Mouse (Mus musculus) G1E (cell line): Measurements from ENCODE around the gene Cirbp. TPM values are rescaled to one million over a fixed set of nuclear protein-coding genes. Genes with fewer than 3 reads are reported as not detected.
A peak's percentile ranks its signal among the peaks of the same experiment; 100 is the strongest.

Experiments used
- ATAC-seq: 2 replicates; pipeline ENCODE4 v1.8.0; 2016; ENCODE audit warnings: mild to moderate bottlenecking; ENCODE audit not compliant: insufficient number of reproducible peaks, poor library complexity, low FRiP score, severe bottlenecking; ENCODE audit errors: extremely low read depth
- DNase-seq: peaks from one replicate; pipeline ENCODE4 v3.0.0; 2012; ENCODE audit warnings: low spot score
- H3K27me3 ChIP-seq: 2 replicates; pipeline ENCODE4 v1.6.1; 2012; ENCODE audit warnings: mild to moderate bottlenecking, low read length, inconsistent platforms; ENCODE audit not compliant: insufficient read depth
- H3K36me3 ChIP-seq: replicated peaks from 2 replicates; pipeline ENCODE3; 2012; ENCODE audit warnings: mild to moderate bottlenecking, inconsistent platforms
- H3K4me1 ChIP-seq: 2 replicates; pipeline ENCODE4 v1.6.1; 2012; ENCODE audit warnings: low read depth, low read length, inconsistent platforms, mixed read lengths; ENCODE audit not compliant: insufficient read depth
- H3K4me3 ChIP-seq: 2 replicates; pipeline ENCODE4 v1.5.1; 2012; ENCODE audit warnings: low read depth, mild to moderate bottlenecking, inconsistent platforms, low read length, moderate library complexity, mixed read lengths
- H3K9me3 ChIP-seq: replicated peaks from 2 replicates; pipeline ENCODE4 v1.6.1; 2012; ENCODE audit warnings: inconsistent platforms
- CTCF ChIP-seq: IDR thresholded peaks from 2 replicates; pipeline ENCODE4 v1.5.1; 2012; ENCODE audit warnings: low read depth, low read length, inconsistent platforms, mixed read lengths
- GATA1 ChIP-seq: IDR thresholded peaks from 2 replicates; pipeline ENCODE4 v1.6.1; 2012; ENCODE audit warnings: borderline replicate concordance, low read length, inconsistent platforms, mixed read lengths
- GATA2 ChIP-seq: IDR thresholded peaks from 2 replicates; pipeline ENCODE4 v1.6.1; 2012; ENCODE audit warnings: low read depth, low read length, inconsistent platforms, borderline replicate concordance
- POLR2AphosphoS5 ChIP-seq: IDR thresholded peaks from 2 replicates; pipeline ENCODE4 v1.6.1; 2012; ENCODE audit warnings: low read depth, low read length, inconsistent platforms; ENCODE audit not compliant: insufficient replicate concordance
- TAL1 ChIP-seq: conservative IDR thresholded peaks from 2 replicates; pipeline ENCODE4 v1.6.1; 2012; ENCODE audit warnings: low read depth, low read length, inconsistent platforms, mixed read lengths
- polyA plus RNA-seq: library from polyadenylated mRNA; stranded (reverse); fragments of >175 nt; gene quantifications from 2 replicates; pipeline ENCODE4 v1.2.3, GENCODE M21; 2012
- total RNA-seq, 2 experiments: library from RNA; stranded (forward) in 1 of 2; stranded (reverse) in 1 of 2; fragments of 200-1000 nt in 1 of 2; fragments of >200 nt in 1 of 2; fragmentation: Nextera tagmentation in 1 of 2; gene quantifications; 2 replicates each; pipeline ENCODE4 v1.2.3; 2014 to 2017

Cirbp gene
- total and polyA plus RNA-seq, 3 experiments = 21.2 to 45.2 (median 34.8) TPM

DNA sequence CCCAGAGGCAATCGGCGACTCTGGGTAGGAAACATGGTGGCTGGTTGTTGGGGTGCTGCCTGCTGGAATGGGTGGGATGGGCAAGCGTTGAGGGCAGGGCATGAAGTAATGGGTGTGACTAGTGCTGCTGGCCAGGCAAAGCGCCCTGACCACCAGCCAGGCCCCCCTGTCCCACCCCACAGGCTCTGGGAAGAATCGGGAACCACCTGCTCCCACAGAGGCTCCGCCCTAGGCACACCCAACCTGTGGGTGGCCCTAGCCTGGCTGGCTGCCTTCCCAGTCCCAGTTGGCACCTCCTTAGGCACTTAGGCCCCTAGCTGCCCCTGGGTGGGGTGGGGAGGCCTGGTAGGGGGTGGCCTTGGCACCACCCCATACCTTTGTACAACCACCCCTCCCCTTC is 19.9 kb upstream of the Cirbp start:
- Histone ChIP-seq H3K4me3 (peak overlapping the region; percentile 58; the same call in 1 of the 2 replicates), H3K27me3 (no peaks in the 10 kb centered on the region), H3K36me3 (peaks cover 58% of the 10 kb centered on the region), H3K9me3 (no peaks in the 10 kb centered on the region), H3K4me1 (peaks cover 70% of the 10 kb centered on the region)
- ATAC-seq (no peak), DNase-seq (no peak)
- no peak for TF ChIP-seq GATA2
- TF ChIP-seq CTCF = no peak
- no peak for TF ChIP-seq TAL1
- TF ChIP-seq GATA1 = no peak
- no peak for TF ChIP-seq POLR2AphosphoS5

DNA sequence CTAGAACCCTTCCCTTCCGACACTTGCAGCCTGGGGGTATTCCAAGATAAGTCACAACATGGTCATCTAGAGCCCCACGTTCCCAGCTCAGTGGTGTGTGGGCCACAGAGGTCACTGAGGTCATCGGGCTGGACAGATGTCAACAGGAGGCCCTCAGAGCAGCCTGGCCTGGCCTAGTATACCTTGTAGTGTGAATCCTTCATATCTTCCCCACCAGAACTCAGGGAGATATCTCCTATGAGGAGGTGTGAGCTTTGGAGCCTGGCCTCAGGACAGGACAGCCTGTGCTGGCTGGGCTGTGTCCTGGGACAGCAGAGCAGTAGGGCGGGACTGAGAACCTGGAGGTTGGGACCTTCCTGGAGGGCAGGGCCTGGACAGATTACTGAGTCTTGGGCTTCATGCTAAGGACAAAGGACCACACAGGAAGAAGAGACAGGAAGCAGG is 19.2 kb upstream of the Cirbp start:
- Histone ChIP-seq H3K36me3 (peaks cover 65% of the 10 kb centered on the region), H3K9me3 (no peaks in the 10 kb centered on the region), H3K4me3 (peak overlapping the region; percentile 94; the same call in 1 of the 2 replicates), H3K4me1 (peaks cover 70% of the 10 kb centered on the region), H3K27me3 (no peaks in the 10 kb centered on the region)
- DNase-seq (no peak), ATAC-seq (no peak)
- TF ChIP-seq CTCF (no peak), GATA1 (no peak), TAL1 (no peak), GATA2 (no peak), POLR2AphosphoS5 (no peak)

DNA sequence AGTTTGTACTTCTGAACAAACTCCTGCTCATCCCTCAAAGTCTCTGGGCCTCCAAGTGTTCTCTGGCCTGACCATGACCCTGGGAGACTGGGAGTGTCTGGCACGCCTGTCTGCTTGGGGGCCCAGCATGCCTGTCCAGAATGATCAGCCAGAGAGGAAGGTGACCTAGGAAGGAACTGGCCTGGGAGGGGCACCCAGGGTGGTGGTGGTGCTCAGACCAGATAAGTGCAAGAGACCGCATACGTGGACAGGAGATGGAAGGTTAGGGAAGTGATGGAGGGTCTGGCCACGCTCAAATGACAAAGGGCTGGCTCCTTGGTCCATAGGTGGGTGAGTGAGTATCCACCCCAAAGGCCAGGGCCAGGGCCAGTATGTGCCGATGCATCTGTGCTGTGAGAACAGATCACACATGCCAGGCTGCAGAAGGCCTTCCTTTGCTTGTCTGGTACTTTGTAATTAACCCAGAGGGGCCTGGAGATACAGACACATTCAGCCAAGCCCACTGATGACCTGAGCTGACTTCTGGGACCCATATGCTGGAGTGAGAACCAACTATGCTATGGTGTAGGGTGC is 18.6 kb upstream of the Cirbp start:
- ATAC-seq = no peak
- no peak for DNase-seq
- Histone ChIP-seq H3K36me3 (peaks cover 71% of the 10 kb centered on the region), H3K9me3 (no peaks in the 10 kb centered on the region), H3K4me1 (peaks cover 72% of the 10 kb centered on the region), H3K27me3 (no peaks in the 10 kb centered on the region), H3K4me3 (peak overlapping the region; percentile 94; the same call in 1 of the 2 replicates)
- no peak for TF ChIP-seq GATA2
- no peak for TF ChIP-seq CTCF
- no peak for TF ChIP-seq TAL1
- no peak for TF ChIP-seq GATA1
- no peak for TF ChIP-seq POLR2AphosphoS5

DNA sequence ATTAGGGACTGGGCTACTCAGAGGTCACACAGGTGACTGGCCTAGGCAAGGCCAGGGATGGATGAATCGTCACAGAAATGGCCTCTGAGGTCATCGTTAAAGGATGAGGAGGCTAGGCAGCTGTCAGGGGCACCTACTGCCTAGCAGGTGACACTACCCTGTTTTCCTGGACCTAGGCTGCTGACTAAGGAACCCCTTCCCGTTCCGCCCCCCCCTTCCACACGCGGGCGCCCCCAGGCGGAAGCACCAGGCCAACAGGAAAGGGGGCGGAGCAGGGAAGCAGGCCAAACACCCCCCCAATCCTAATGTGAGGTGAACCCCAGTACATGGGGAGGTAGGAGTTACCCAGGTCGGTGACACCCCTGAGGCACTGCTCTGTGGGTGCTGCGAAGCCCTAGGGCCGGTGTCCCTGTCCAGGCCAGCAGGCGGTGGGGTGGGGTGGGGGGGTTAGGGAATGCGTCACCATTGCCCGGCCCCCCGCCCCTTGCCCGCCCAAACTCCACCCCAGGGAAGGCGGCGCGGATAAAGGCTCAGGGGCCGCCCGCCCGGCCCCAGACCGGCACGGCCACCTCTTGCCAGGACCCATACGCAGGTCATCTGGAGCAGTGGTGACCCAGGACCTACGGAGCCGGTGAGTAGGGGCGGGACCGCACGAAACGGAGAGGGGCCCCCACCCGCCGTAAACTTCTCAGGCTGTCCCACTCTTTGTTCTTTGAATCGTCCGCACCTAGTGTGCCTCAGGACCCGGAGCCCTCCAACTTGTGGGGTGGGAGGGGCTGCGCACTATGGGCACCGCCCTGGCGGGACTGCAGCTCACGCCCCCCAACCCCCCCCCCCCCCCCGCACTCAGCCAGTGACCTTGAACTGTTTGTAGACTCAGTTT is 17.8 kb upstream of the Cirbp start, which contains the start of gene Midn:
TSS of gene Midn (plus strand) at position 554 of the 883 bp plus-strand sequence.
- H3K36me3 ChIP-seq = peaks cover 75% of the 10 kb centered on the region
- peak; percentile 65 for DNase-seq
- H3K27me3 ChIP-seq = no peaks in the 10 kb centered on the region
- ATAC-seq = no peak
- peak within 1 kb of the TSS; percentile 94 for H3K4me3 ChIP-seq
- H3K4me1 ChIP-seq = peaks cover 73% of the 10 kb centered on the region
- 0 out of 2 replicates have a peak, but pooled peaks have one; percentile 17 for TF ChIP-seq CTCF
- TF ChIP-seq POLR2AphosphoS5 = no peak
- H3K9me3 ChIP-seq = no peaks in the 10 kb centered on the region

DNA sequence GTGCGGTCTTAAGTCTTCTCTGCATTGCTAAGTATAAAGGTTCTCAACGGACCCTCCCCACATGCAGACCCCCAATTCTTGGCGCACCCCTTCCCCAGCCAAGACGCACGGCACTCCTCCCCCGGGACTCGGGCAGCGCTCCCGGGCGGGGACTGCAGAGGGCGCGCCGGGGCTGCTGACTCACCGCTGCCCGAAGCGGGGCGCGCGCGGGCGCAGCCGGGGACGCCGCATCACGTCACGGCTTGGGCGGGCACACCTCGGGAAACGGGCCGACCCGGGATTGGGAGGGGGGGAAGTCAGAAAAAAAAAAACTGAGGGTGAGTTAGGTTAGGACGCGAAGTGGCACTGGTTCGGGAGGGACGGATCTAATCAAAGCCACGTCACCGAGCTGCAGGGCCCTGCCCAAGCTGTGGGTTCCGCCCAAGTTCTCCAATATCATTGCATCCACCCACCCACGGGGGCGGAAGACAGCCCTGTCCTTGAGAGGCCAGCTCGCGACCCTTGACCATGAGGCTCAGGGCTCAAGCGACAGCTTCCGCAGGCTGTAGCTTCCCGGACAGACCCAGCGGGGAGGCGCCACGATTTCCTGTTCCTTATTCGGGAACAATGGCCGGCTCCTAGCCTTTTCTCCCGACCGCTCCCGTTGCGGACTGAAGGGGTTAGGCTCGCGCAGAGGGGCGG is 17.0 kb upstream of the Cirbp start:
- DNase-seq = peak; percentile 76
- peak overlapping the region; percentile 94 for H3K4me3 ChIP-seq
- no peaks in the 10 kb centered on the region for H3K27me3 ChIP-seq
- H3K9me3 ChIP-seq = no peaks in the 10 kb centered on the region
- TF ChIP-seq CTCF (no peak), GATA2 (no peak), GATA1 (no peak), POLR2AphosphoS5 (no peak), TAL1 (no peak)
- peaks cover 73% of the 10 kb centered on the region for H3K4me1 ChIP-seq
- ATAC-seq = peak; percentile 22
- H3K36me3 ChIP-seq = peaks cover 76% of the 10 kb centered on the region
